Mouse (Mus musculus) CH12.LX (cell line): ENCODE data around the gene Phka2. TPM values are rescaled to one million over a fixed set of nuclear protein-coding genes. Genes with fewer than 3 reads are reported as not detected.

Source experiments
- DNase-seq: peaks from one replicate; pipeline ENCODE4 v3.0.0-alpha.2; 2013; ENCODE audit errors: extremely low read depth
- H3K27ac ChIP-seq: 2 replicates; pipeline ENCODE4 v1.5.1; 2012; ENCODE audit warnings: low read depth, mild to moderate bottlenecking, control low read depth, moderate library complexity; ENCODE audit not compliant: insufficient read depth
- H3K27me3 ChIP-seq: replicated peaks from 2 replicates; pipeline ENCODE3; 2012; ENCODE audit warnings: inconsistent platforms
- H3K36me3 ChIP-seq, 2 experiments: replicated peaks in 1 of 2; 2 replicates each; pipeline versions ENCODE3 to v1.6.1; 2012; ENCODE audit warnings: inconsistent platforms in 1 of 2, low read length in 1 of 2, mild to moderate bottlenecking in 1 of 2, mixed read lengths in 1 of 2, moderate library complexity in 1 of 2; ENCODE audit not compliant: control insufficient read depth in 1 of 2, insufficient read depth in 1 of 2
- H3K4me1 ChIP-seq, 2 experiments: 2 replicates each; pipeline ENCODE4 v1.6.1; 2012; ENCODE audit warnings: inconsistent platforms in 1 of 2, moderate library complexity in 1 of 2; ENCODE audit not compliant: insufficient read depth in 2 of 2, control insufficient read depth in 1 of 2
- H3K4me2 ChIP-seq: 2 replicates; pipeline ENCODE4 v1.6.1; 2012; ENCODE audit warnings: low read depth, mild to moderate bottlenecking, control low read depth; ENCODE audit not compliant: poor library complexity, insufficient read depth, severe bottlenecking
- H3K4me3 ChIP-seq, 3 experiments: fragments of 150-350 bp in 1 of 3; sonication (generic) in 1 of 3; replicated peaks in 1 of 3; 2 replicates each; pipeline versions ENCODE3 to v1.5.1; 2011 to 2012; ENCODE audit warnings: low read depth in 2 of 3, low read length in 2 of 3, mild to moderate bottlenecking in 2 of 3, moderate library complexity in 2 of 3, control low read depth in 1 of 3, improper control_type of control experiment in 1 of 3, inconsistent platforms in 1 of 3, mixed read lengths in 1 of 3; ENCODE audit not compliant: poor library complexity in 1 of 3
- H3K79me2 ChIP-seq: replicated peaks from 2 replicates; pipeline ENCODE4 v1.6.1; 2012; ENCODE audit warnings: mild to moderate bottlenecking, moderate library complexity; ENCODE audit not compliant: control insufficient read depth, poor library complexity, insufficient read depth, severe bottlenecking; ENCODE audit errors: extremely low read depth
- H3K9ac ChIP-seq: 2 replicates; pipeline ENCODE4 v1.6.1; 2012; ENCODE audit warnings: low read depth, mild to moderate bottlenecking, control low read depth, moderate library complexity; ENCODE audit not compliant: insufficient read depth
- H3K9me3 ChIP-seq: replicated peaks from 2 replicates; pipeline ENCODE3; 2012; ENCODE audit warnings: low read length, inconsistent platforms, mixed read lengths
- CTCF ChIP-seq, 2 experiments: IDR thresholded peaks in 1 of 2; conservative IDR thresholded peaks in 1 of 2; 2 replicates each; pipeline ENCODE4 v1.5.1; 2011 to 2012; ENCODE audit warnings: low read depth in 2 of 2, low read length in 2 of 2, improper control_type of control experiment in 1 of 2, inconsistent platforms in 1 of 2, mild to moderate bottlenecking in 1 of 2, moderate library complexity in 1 of 2
- UBTF ChIP-seq: IDR thresholded peaks from 2 replicates; pipeline ENCODE4 v1.6.1; 2012; ENCODE audit warnings: low read depth, mild to moderate bottlenecking, inconsistent platforms, low read length, improper control_type of control experiment, moderate library complexity
- dilution Hi-C: fragments of 300-500 bp; cut with MboI; formaldehyde crosslinking; loops from 2 replicates; pipeline ENCODE4 v1.14.3; 2020; ENCODE audit warnings: low sequenced_read_pairs; ENCODE audit not compliant: extremely low pct_unique_long_range_greater_than_20kb, extremely low pct_ligation_motif_present
- in situ Hi-C: fragments of 300-500 bp; cut with MboI; formaldehyde crosslinking; loops from 3 replicates; pipeline ENCODE4 v1.14.3; 2019; ENCODE audit warnings: low sequenced_read_pairs, low pct_ligation_motif_present, low pct_unique_long_range_greater_than_20kb, mixed read lengths
- polyA plus RNA-seq: library from polyadenylated mRNA; unstranded; fragments of >175 nt; gene quantifications from 2 replicates; pipeline ENCODE4 v1.2.1, GENCODE M21; 2012; ENCODE audit warnings: low read depth; ENCODE audit not compliant: insufficient read length
- total RNA-seq, 2 experiments: library from RNA; depleted of rRNA; stranded (reverse); fragments of 300-350 nt in 1 of 2; fragments of >200 nt in 1 of 2; gene quantifications; 2 replicates each; pipeline ENCODE4 v1.2.3; 2012 to 2014

Gene Phka2
- total and polyA plus RNA-seq, 3 experiments = 8.2 to 12.5 (median 10.1) TPM

DNA sequence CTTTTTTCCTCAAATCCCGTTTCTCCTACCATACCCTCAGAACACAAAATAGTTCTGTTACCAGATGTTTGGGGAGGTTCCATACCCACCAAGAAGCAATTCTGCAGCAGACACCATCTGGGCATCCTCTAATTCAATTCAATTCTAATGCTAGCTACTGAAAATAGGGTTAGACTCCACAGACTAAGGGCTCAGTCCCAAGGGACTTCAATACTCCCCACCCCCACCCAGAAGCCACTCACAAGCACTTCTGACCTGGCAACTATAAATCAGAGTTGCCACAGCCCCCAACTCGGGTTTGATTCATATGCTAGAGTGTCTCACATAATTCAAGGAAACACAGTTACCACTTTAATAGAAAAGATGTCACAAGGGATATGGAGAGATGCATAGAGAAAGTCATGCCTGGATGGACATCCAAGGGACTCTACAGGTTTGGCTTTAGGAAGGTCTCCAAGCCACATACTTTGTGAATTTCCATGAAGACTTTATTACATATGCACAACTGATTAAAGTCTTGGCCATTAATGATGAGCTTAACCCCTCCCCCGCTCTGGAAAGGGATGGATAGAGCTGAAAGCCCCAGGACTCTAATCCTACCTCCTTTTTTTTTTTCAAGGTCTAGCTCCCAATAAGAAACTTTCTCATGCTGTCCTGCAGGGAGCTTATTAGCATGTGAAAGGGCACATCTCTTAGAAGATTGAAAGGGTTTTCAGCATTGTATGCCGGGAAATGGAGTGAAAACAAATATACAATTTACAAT, 109.1 kb downstream of the Phka2 start:
- H3K4me1 ChIP-seq = no peaks in the 10 kb centered on the region
- no peaks in the 10 kb centered on the region for H3K9me3 ChIP-seq
- no peaks in the 10 kb centered on the region for H3K79me2 ChIP-seq
- no peak for DNase-seq
- no peak for TF ChIP-seq UBTF
- no peak for TF ChIP-seq CTCF (conservative IDR thresholded peaks at IDR 0.05 in 1 of 2, IDR thresholded peaks at IDR 0.05 in 1 of 2; ENCODE audit: low read depth in 2 of 2, low read length in 2 of 2)
- no peak overlapping the region for H3K9ac ChIP-seq
- no peak overlapping the region for H3K27ac ChIP-seq
- no peaks in the 10 kb centered on the region for H3K36me3 ChIP-seq
- H3K4me3 ChIP-seq = no peak overlapping the region
- H3K4me2 ChIP-seq = no peak overlapping the region
- dilution Hi-C loops = no loop called here
- no peaks in the 10 kb centered on the region for H3K27me3 ChIP-seq
- in situ Hi-C loops = no loop called here

Other genes starting within 250 kb of the Phka2 start
- gene Adgrg2, start 111.5 kb upstream of the Phka2 start, total RNA-seq (2012; rRNA removed) = not detected in 2 replicates
- gene Adgrg2, start 111.5 kb upstream of the Phka2 start, total RNA-seq (2014; rRNA removed) = not detected in 2 replicates
- not detected in 2 replicates for gene Adgrg2, start 111.5 kb upstream of the Phka2 start, polyA plus RNA-seq
- 0.25 and 0.34 TPM in 2 replicates for gene Ppef1, start 233.6 kb downstream of the Phka2 start, total RNA-seq (2012; rRNA removed)
- 2.8 and 3.0 TPM in 2 replicates for gene Ppef1, start 233.6 kb downstream of the Phka2 start, total RNA-seq (2014; rRNA removed)
- 1.4 and 1.5 TPM in 2 replicates for gene Ppef1, start 233.6 kb downstream of the Phka2 start, polyA plus RNA-seq